Mouse (Mus musculus) liver, postnatal 0 days (tissue): ENCODE results near the gene Pcdh7.

ENCODE experiments used
- CTCF ChIP-seq: sonication (generic); IDR thresholded peaks from 2 replicates; pipeline ENCODE4 v1.5.1; 2016; ENCODE audit warnings: antibody characterized with exemption, low read depth
- EP300 ChIP-seq: IDR thresholded peaks from 2 replicates; pipeline ENCODE4 v1.6.1; 2016; ENCODE audit warnings: antibody characterized with exemption, low read depth, mild to moderate bottlenecking

DNA sequence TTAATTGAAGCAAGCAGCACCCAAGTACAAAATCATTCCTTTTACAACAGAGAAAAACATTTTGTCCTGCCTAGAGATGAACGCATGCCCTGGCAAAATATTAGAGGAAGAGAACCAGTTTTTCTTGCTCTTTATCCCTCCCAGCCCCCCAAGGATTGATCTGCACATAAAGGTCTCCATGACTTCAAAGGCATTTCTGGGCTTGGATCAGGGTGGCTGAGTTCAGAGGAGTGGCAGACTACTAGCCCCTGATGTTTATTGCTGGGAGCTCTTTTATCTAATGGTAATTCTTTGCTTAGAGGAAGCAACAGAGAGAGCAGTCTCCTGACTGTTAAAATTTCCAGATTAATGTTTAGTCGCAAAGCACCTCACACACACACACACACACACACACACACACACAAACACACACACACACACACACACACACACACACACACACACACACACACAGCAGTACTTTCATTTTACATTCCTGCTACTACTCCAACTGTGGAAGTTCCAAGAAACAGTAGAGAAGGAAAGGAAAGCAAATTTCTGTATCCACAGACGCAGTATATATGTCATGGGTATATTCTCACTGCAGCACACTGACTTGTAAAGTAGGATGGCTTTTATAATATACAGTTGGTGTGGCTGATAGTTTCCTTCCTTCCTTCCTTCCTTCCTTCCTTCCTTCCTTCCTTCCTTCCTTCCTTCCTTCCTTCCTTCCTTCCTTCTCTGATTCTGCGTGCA lies 71.2 kb downstream of the Pcdh7 start:
- no peak for TF ChIP-seq CTCF
- no peak for TF ChIP-seq EP300
